Mouse (Mus musculus): ENCODE measurements around the gene Tyro3. TPM values are rescaled to one million over a fixed set of nuclear protein-coding genes. Genes with fewer than 3 reads are reported as not detected.

The Tyro3 gene
- polyA plus RNA-seq, 1 experiment = 2.5 TPM

GRCm38 (mm10) chr2:119804776-119805175 lies 7.2 kb downstream of the Tyro3 start:
- H3K4me3 ChIP-seq (ENCODE audit: insufficient read depth, low read depth, low read length) = no peak overlapping the region
- 73% methylated on average over 9 of the region's 9 CpGs for WGBS
- H3K27me3 ChIP-seq (replicated peaks; ENCODE audit: control insufficient read depth, insufficient read depth, low read length) = no peaks in the 10 kb centered on the region
- H3K36me3 ChIP-seq (ENCODE audit: control insufficient read depth, insufficient read depth, low read length) = no peaks in the 10 kb centered on the region
- TF ChIP-seq CTCF (conservative IDR thresholded peaks at IDR 0.05; ENCODE audit: insufficient read depth, insufficient read length, low read depth, low read length) = no peak
- no peak for TF ChIP-seq POLR2A (IDR thresholded peaks at IDR 0.05; ENCODE audit: low read depth, low read length)
- peaks cover 5% of the 10 kb centered on the region; the same call in 1 of the 2 replicates for H3K4me1 ChIP-seq (ENCODE audit: control insufficient read depth, insufficient read depth, low read length)
- H3K27ac ChIP-seq (ENCODE audit: insufficient read depth, low read depth, low read length) = no peak overlapping the region
- no peak for DNase-seq

- DNase-seq = no peak
- no peaks in the 10 kb centered on the region for H3K36me3 ChIP-seq (ENCODE audit: control insufficient read depth, insufficient read depth, low read length)
- WGBS = 84% methylated on average over 8 of the region's 8 CpGs
- no peak overlapping the region for H3K27ac ChIP-seq (ENCODE audit: insufficient read depth, low read depth, low read length)
- no peak overlapping the region for H3K4me3 ChIP-seq (ENCODE audit: insufficient read depth, low read depth, low read length)
- no peaks in the 10 kb centered on the region for H3K4me1 ChIP-seq (ENCODE audit: control insufficient read depth, insufficient read depth, low read length)
- no peaks in the 10 kb centered on the region for H3K27me3 ChIP-seq (replicated peaks; ENCODE audit: control insufficient read depth, insufficient read depth, low read length)
- TF ChIP-seq CTCF (conservative IDR thresholded peaks at IDR 0.05; ENCODE audit: insufficient read depth, insufficient read length, low read depth, low read length) (no peak), POLR2A (IDR thresholded peaks at IDR 0.05; ENCODE audit: low read depth, low read length) (no peak)
Measured at GRCm38 (mm10) chr2:119805536-119805935, 8.0 kb downstream of the Tyro3 start.

- Histone ChIP-seq H3K4me1 (ENCODE audit: control insufficient read depth, insufficient read depth, low read length) (no peaks in the 10 kb centered on the region), H3K4me3 (ENCODE audit: insufficient read depth, low read depth, low read length) (no peak overlapping the region), H3K27me3 (replicated peaks; ENCODE audit: control insufficient read depth, insufficient read depth, low read length) (no peaks in the 10 kb centered on the region), H3K27ac (ENCODE audit: insufficient read depth, low read depth, low read length) (no peak overlapping the region), H3K36me3 (ENCODE audit: control insufficient read depth, insufficient read depth, low read length) (no peaks in the 10 kb centered on the region)
- DNase-seq = no peak
- 67% methylated on average over 4 of the region's 4 CpGs for WGBS
- TF ChIP-seq POLR2A (IDR thresholded peaks at IDR 0.05; ENCODE audit: low read depth, low read length) (no peak), CTCF (conservative IDR thresholded peaks at IDR 0.05; ENCODE audit: insufficient read depth, insufficient read length, low read depth, low read length) (no peak)
Measured at GRCm38 (mm10) chr2:119808438-119808837, 10.9 kb downstream of the Tyro3 start.

- no peak overlapping the region for H3K27ac ChIP-seq (ENCODE audit: insufficient read depth, low read depth, low read length)
- no peak overlapping the region for H3K4me3 ChIP-seq (ENCODE audit: insufficient read depth, low read depth, low read length)
- WGBS = 67% methylated on average over 4 of the region's 4 CpGs
- H3K36me3 ChIP-seq (ENCODE audit: control insufficient read depth, insufficient read depth, low read length) = no peaks in the 10 kb centered on the region
- H3K4me1 ChIP-seq (ENCODE audit: control insufficient read depth, insufficient read depth, low read length) = no peaks in the 10 kb centered on the region
- H3K27me3 ChIP-seq (replicated peaks; ENCODE audit: control insufficient read depth, insufficient read depth, low read length) = no peaks in the 10 kb centered on the region
- TF ChIP-seq CTCF (conservative IDR thresholded peaks at IDR 0.05; ENCODE audit: insufficient read depth, insufficient read length, low read depth, low read length) (no peak), POLR2A (IDR thresholded peaks at IDR 0.05; ENCODE audit: low read depth, low read length) (no peak)
- no peak for DNase-seq
Measured at GRCm38 (mm10) chr2:119808881-119809280, 11.3 kb downstream of the Tyro3 start.

- DNase-seq = no peak
- H3K27me3 ChIP-seq (replicated peaks; ENCODE audit: control insufficient read depth, insufficient read depth, low read length) = no peaks in the 10 kb centered on the region
- no peaks in the 10 kb centered on the region for H3K4me1 ChIP-seq (ENCODE audit: control insufficient read depth, insufficient read depth, low read length)
- no peaks in the 10 kb centered on the region for H3K36me3 ChIP-seq (ENCODE audit: control insufficient read depth, insufficient read depth, low read length)
- WGBS = 72% methylated on average over 12 of the region's 12 CpGs
- no peak for TF ChIP-seq POLR2A (IDR thresholded peaks at IDR 0.05; ENCODE audit: low read depth, low read length)
- no peak for TF ChIP-seq CTCF (conservative IDR thresholded peaks at IDR 0.05; ENCODE audit: insufficient read depth, insufficient read length, low read depth, low read length)
- no peak overlapping the region for H3K4me3 ChIP-seq (ENCODE audit: insufficient read depth, low read depth, low read length)
- H3K27ac ChIP-seq (ENCODE audit: insufficient read depth, low read depth, low read length) = no peak overlapping the region
Measured at GRCm38 (mm10) chr2:119810890-119811289, 13.4 kb downstream of the Tyro3 start.

- Histone ChIP-seq H3K4me3 (ENCODE audit: insufficient read depth, low read depth, low read length) (no peak overlapping the region), H3K27me3 (replicated peaks; ENCODE audit: control insufficient read depth, insufficient read depth, low read length) (no peaks in the 10 kb centered on the region), H3K4me1 (ENCODE audit: control insufficient read depth, insufficient read depth, low read length) (no peaks in the 10 kb centered on the region), H3K27ac (ENCODE audit: insufficient read depth, low read depth, low read length) (no peak overlapping the region), H3K36me3 (ENCODE audit: control insufficient read depth, insufficient read depth, low read length) (no peaks in the 10 kb centered on the region)
- 84% methylated on average over 14 of the region's 14 CpGs for WGBS
- TF ChIP-seq CTCF (conservative IDR thresholded peaks at IDR 0.05; ENCODE audit: insufficient read depth, insufficient read length, low read depth, low read length) (no peak), POLR2A (IDR thresholded peaks at IDR 0.05; ENCODE audit: low read depth, low read length) (no peak)
- DNase-seq = no peak
Measured at GRCm38 (mm10) chr2:119811490-119812146, 14.1 kb downstream of the Tyro3 start.

- no peak for DNase-seq
- H3K4me1 ChIP-seq (ENCODE audit: control insufficient read depth, insufficient read depth, low read length) = no peaks in the 10 kb centered on the region
- no peak overlapping the region for H3K27ac ChIP-seq (ENCODE audit: insufficient read depth, low read depth, low read length)
- H3K27me3 ChIP-seq (replicated peaks; ENCODE audit: control insufficient read depth, insufficient read depth, low read length) = no peaks in the 10 kb centered on the region
- TF ChIP-seq POLR2A (IDR thresholded peaks at IDR 0.05; ENCODE audit: low read depth, low read length) (no peak), CTCF (conservative IDR thresholded peaks at IDR 0.05; ENCODE audit: insufficient read depth, insufficient read length, low read depth, low read length) (no peak)
- H3K4me3 ChIP-seq (ENCODE audit: insufficient read depth, low read depth, low read length) = no peak overlapping the region
- 57% methylated on average over 7 of the region's 7 CpGs for WGBS
- H3K36me3 ChIP-seq (ENCODE audit: control insufficient read depth, insufficient read depth, low read length) = no peaks in the 10 kb centered on the region
Measured at GRCm38 (mm10) chr2:119814376-119814933, 16.9 kb downstream of the Tyro3 start.
